Mouse (Mus musculus) megakaryocyte progenitor cell, adult 5-6 weeks (primary cell): ENCODE data around the gene 4930503B20Rik. TPM values are rescaled to one million over a fixed set of nuclear protein-coding genes. Genes with fewer than 3 reads are reported as not detected.

ENCODE experiments used
- ATAC-seq: replicated peaks from 2 replicates; pipeline ENCODE4 v1.8.0; 2016; ENCODE audit warnings: mild to moderate bottlenecking, moderate TSS enrichment, inconsistent platforms; ENCODE audit not compliant: poor library complexity
- total RNA-seq, 2 experiments: library from RNA; stranded (forward) in 1 of 2; stranded (reverse) in 1 of 2; fragments of 157-497, 149-512 nt in 1 of 2; fragments of 200-1000 nt in 1 of 2; gene quantifications; 2 replicates each; pipeline versions ENCODE4 v1.2.3 to v1.2.4; 2015 to 2017

Gene 4930503B20Rik
- total RNA-seq (2015) (not detected in 2 replicates), total RNA-seq (2017) (0.34 TPM in 1 of 2 replicates, not detected in the other)

- no peak for ATAC-seq
These were observed at the start of gene 4930503B20Rik for GRCm38 (mm10) chr3:146651217-146651616. Gene 4930503B20Rik (minus strand): TSS chr3:146651317.

GRCm38 (mm10) chr3:146700051-146700450, 48.9 kb upstream of the 4930503B20Rik start:
- ATAC-seq = peak; percentile 73

- ATAC-seq = peak; percentile 51
These were observed 47.9 kb upstream of the 4930503B20Rik start for GRCm38 (mm10) chr3:146698982-146699381.

- ATAC-seq = peak; percentile 71
These were observed 41.4 kb upstream of the 4930503B20Rik start for GRCm38 (mm10) chr3:146692547-146692946.

- no peak for ATAC-seq
These were observed 36.1 kb upstream of the 4930503B20Rik start for GRCm38 (mm10) chr3:146687121-146687725.

GRCm38 (mm10) chr3:146686428-146686827, 35.3 kb upstream of the 4930503B20Rik start:
- ATAC-seq = peak; percentile 63

GRCm38 (mm10) chr3:146684811-146685675, 33.9 kb upstream of the 4930503B20Rik start, which contains the start of gene Samd13:
Gene Samd13 (minus strand): TSS chr3:146685592.
- peak; percentile 26 for ATAC-seq

GRCm38 (mm10) chr3:146683095-146683494, 32.0 kb upstream of the 4930503B20Rik start:
- ATAC-seq = no peak

- peak; percentile 49 for ATAC-seq
These were observed 31.1 kb upstream of the 4930503B20Rik start for GRCm38 (mm10) chr3:146682140-146682651.

- peak; percentile 16 for ATAC-seq
These were observed 30.6 kb upstream of the 4930503B20Rik start for GRCm38 (mm10) chr3:146681696-146682095.

- ATAC-seq = no peak
These were observed 29.5 kb upstream of the 4930503B20Rik start for GRCm38 (mm10) chr3:146680625-146681024.

GRCm38 (mm10) chr3:146679646-146680045, 28.5 kb upstream of the 4930503B20Rik start:
- ATAC-seq = no peak

GRCm38 (mm10) chr3:146676193-146676592, 25.1 kb upstream of the 4930503B20Rik start:
- ATAC-seq = no peak

- ATAC-seq = no peak
These were observed 24.0 kb upstream of the 4930503B20Rik start for GRCm38 (mm10) chr3:146675101-146675500.

GRCm38 (mm10) chr3:146671121-146671520, 20.0 kb upstream of the 4930503B20Rik start:
- ATAC-seq = no peak

GRCm38 (mm10) chr3:146661907-146662306, 10.8 kb upstream of the 4930503B20Rik start:
- no peak for ATAC-seq

GRCm38 (mm10) chr3:146661001-146661400, 9.9 kb upstream of the 4930503B20Rik start:
- no peak for ATAC-seq

GRCm38 (mm10) chr3:146659321-146659720, 8.2 kb upstream of the 4930503B20Rik start:
- ATAC-seq = no peak

GRCm38 (mm10) chr3:146658061-146658639, 7.0 kb upstream of the 4930503B20Rik start:
- ATAC-seq = peak; percentile 66

- peak; percentile 62 for ATAC-seq
These were observed 6.3 kb upstream of the 4930503B20Rik start for GRCm38 (mm10) chr3:146657433-146657832.

GRCm38 (mm10) chr3:146655111-146655577, 4.0 kb upstream of the 4930503B20Rik start:
- peak; percentile 49 for ATAC-seq
